12 mouse cellular contexts compared by ENCODE assay signal in the genomic region with DNA sequence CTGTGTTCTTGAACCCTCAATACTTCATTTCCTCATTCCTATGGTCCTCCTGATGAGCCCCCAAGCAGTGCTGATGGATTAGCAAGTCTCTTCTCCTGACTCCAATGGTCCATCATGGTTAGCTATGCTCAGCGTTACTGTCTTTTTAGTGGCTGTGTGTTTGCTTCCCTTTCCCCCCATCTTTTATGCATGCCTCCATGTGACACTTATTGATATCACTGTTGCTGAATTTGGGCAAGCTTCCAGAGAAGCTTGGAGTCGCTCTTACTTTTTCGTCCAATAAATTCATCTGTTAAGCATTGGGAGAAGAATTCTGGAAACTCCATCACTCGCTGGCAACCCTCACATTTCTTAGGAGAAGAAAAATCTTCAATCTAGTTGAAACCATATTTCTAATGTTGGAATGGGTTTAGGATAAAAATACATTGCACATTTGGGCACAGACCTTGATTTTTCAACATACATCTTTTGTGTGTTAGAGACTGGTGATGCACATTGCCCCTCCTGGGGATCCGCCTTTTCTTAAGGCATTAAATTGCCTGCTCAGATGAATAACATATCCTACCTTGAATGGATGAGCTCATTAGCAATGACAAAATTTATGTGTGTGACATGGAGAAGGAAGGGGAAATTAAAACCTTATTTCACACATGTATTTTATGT.
DNase-seq lines count a peak whose midpoint lies in the region.
"Had no signal": no experiment of that assay in that cellular context is flagged by ENCODE, and none has a peak within 500 bp of the region (broad histone marks: within the 10 kb centered on the region; RNA-seq: fewer than 3 reads in every experiment).

No protein-coding gene starts in this region.

- peak; percentile 71 for DNase-seq in heart, adult 11 months
- DNase-seq in heart, adult 18-20 months = no peak
- DNase-seq in right cerebral cortex, postnatal 10 days (ENCODE audit: low spot score in 2 of 2) = peak; percentile 40 to 48
- DNase-seq in right cerebral cortex, postnatal 4 days = no peak
- DNase-seq in gastrocnemius, adult 18-20 months (ENCODE audit: low spot score) = peak; percentile 19
- DNase-seq in cerebellum, adult 8-10 months = no peak
- no peak for DNase-seq in left cerebral cortex, adult 8-10 months (ENCODE audit: low spot score in 2 of 2)
- DNase-seq: adrenal gland, adult 2 months; cerebellum, adult 18-20 months; cerebellum, postnatal 36 days; heart, adult 2 months; heart, postnatal 36 days had no signal

Comparison
In these comparisons a context has a peak if more than half of its experiments do, and no peak if none do; other contexts are left out.
1. DNase-seq: peak in heart, adult 11 months (single experiment), right cerebral cortex, postnatal 10 days (2 of 2) and gastrocnemius, adult 18-20 months (single experiment); none in heart, adult 18-20 months (0 of 2), right cerebral cortex, postnatal 4 days (single experiment), cerebellum, adult 8-10 months (single experiment) and left cerebral cortex, adult 8-10 months (0 of 2).